Mouse (Mus musculus): Measurements from ENCODE around the gene Cldn13.

DNA sequence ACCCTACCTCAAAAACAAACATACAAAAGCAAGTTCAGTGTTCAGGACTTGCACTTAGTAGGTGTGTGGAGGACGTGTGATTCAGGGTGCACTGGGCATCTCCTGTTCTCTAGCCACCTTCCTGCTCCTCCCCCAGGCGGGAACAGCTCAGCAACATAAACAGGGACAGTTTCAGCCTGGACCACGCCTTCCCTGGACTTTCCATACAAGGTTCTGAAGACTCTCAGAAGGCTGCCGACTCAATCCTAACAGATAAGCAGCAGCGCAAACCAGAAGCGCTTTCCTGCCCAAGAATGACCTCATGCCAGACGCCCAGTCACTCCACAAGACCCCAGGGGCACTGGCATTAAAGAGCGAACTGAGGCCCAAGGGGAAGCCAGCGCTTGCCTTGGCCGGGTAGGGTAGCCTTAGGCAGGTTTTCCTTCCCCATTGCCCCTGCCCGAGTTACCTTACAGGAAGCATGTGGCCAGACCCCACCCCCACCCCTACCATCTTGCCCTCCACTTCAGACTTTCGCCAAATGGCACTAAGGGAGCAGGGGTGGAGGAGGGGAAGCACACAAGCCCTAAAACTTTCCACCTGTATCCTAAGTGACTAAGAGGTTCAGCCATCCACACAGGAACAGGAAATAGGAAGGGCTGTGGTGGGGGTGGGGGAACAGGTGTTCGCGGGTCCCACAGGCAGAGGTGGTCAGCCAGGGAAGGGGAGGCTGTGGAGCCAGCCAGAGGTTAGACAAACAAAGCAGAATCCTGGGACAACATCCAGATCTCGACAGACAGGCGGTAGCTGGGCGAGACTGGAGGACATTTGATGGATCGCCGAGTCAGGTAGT, 35.9 kb upstream of the Cldn13 start:
- no peak for TF ChIP-seq CTCF (IDR thresholded peaks at IDR 0.05; ENCODE audit: insufficient read depth, low read depth, low read length)
- TF ChIP-seq POLR2A (IDR thresholded peaks at IDR 0.05; ENCODE audit: insufficient read depth, low read depth, low read length) = no peak
